Mouse (Mus musculus) spleen, postnatal 36 days (tissue): Measurements from ENCODE around the gene Sod1.

ENCODE experiments used
- DNase-seq, 2 experiments: peaks; one replicate each; pipeline ENCODE4 v3.0.0; 2022; ENCODE audit warnings: low spot score in 2 of 2, mixed read lengths in 1 of 2

The Sod1 gene

DNA sequence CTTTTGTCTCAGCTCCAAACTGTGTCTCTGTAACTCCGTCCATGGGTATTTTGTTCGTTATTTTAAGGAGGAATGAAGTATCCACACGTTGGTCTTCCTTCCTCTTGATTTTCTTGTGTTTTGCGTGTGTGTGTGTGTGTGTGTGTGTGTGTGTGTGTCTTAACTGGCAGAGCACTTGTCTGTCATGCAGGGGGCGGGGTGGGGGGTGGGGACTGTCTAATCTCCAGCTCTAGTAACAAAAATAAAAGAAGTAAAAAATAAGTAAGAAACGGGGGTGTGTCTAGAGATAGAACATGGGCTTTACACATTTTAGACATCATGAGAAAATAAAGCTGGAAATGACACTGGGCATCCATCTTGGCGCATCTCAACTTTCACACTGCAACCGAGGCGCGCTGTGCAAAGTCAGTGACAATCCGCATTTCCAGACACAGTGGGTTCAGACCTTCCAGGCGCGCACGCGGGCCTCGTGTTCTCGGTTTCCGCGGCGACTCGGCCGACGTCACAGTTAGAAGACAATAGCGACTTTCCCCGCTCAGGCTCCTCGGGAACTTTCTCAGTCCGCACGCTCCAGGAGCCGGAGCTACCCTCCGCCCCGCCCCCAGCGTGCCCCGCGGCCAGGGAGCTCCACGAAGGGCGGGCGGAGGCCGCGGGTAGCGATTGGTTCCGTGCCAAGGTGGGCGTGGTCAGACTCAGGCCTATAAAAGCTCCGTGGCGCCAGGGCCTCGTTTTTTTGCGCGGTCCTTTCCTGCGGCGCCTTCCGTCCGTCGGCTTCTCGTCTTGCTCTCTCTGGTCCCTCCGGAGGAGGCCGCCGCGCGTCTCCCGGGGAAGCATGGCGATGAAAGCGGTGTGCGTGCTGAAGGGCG, at the start of gene Sod1:
Gene Sod1, plus strand, starts transcription at position 729 of the 866 bp plus-strand sequence.
- DNase-seq, result peak; percentile 94

DNA sequence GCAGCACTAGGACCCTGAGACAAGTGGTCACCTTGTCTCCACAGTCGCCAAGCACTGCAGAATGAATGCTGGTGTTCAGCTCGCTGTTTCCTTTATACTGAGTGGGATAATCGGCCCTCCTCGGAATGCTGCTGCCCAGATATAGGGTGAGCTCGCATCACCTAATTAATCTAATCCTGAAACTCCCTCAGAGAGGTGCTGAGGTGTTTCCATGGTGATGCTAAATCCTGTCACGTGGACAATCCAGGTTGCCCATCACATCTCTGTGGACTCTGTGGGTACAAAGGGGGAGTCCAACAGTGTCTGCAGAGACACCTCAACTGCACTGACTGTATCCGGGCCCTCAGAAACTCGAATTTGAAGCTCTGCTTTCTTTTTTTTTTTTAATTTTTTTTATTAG, 49.1 kb upstream of the Sod1 start:
- DNase-seq, result no peak

DNA sequence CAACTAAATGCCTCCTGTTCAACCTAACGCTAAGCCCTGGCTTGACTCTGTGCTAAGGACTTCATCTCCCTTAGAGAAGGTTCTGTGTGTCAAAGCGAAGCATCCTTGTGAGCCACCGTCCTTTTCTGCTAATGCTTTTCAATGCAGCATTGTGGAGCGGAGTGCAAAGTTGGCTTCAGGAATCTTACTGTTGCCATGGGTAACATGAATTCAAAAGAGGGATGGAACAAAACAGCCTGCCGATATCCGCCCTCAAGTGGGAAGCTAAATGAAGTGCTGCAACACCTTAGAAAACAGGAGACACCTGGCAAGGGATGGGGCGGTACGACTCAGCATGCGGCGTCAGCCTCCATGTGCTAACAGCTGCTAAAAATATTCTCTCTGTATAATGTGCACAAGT, 44.1 kb upstream of the Sod1 start:
- DNase-seq, result no peak

DNA sequence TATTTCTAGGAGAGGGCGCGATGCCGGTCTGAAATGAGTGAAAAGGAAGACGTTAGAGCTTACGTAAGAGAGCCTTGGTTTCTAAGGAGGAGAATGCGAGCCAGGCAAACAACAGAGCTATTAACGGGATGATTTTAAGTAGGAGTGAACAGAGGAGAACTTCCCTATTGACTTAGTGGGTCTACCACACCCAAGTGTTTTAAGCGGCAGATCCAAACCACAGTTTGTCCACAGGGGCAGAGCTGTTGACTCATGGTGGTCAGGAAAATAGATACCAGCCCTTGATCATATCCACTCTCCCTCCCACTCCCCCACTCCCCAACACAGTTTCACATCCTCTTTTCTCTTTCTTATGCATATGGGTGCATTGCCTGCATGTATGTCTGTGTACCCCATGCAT, 43.1 kb upstream of the Sod1 start:
- DNase-seq, result peak; percentile 56 to 69

DNA sequence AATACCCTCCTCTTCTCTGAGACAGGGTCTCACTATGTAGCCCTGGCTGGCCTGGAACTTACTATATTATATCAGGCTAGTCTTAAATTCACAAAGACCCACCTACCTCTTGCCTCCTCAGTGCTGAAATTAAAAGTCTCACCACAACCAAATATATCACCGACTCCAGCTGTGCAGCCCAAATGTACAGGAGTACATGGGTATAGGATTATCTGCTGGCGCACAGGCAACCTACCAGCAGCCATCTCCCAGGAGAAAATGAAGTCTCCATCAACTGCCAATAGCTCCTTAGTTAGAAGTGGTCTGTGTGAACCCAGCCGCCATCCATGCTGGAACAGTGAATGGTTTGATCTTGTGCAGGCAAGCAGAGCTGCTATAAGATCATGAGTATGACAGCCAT, 42.1 kb upstream of the Sod1 start:
- DNase-seq, result no peak

DNA sequence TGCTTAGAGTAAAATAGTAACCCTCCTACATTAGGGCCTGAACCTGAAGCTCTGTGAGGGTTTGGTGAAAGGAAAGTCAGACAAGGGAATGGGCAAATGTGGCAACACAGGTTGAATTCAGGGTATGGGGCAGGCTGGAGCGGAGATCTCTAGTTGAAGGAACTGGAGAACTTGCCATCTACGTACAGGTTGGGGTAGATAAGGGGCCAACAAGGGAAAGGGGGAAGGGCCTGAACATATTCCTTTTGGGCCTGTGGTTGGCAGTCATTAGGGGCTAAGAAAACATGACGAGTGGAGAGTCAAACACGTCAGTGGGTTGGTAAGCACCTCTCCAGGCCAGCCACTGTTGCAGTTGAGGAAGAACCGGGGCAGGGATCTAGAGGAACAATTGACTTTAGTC, 40.7 kb upstream of the Sod1 start:
- no peak for DNase-seq

DNA sequence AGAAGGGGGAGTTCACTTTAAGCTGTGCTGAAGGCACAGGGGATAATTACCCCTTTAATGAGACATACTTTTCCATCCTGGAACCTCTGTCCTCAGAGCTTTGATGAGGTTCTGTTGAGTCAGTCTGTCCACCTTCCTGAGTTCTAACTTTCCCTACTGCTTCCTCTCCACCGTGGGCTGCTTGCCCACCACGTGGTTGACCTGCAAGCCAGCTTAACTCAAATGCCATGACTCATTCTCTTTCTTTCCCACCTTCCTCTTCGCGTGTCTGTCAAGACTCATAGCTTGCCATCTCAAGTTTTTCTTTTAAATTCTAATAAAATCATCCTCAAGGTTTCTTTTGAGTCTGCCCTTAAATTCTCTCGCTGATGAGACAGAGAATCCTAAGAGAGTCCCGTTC, 39.6 kb upstream of the Sod1 start:
- DNase-seq, result no peak

DNA sequence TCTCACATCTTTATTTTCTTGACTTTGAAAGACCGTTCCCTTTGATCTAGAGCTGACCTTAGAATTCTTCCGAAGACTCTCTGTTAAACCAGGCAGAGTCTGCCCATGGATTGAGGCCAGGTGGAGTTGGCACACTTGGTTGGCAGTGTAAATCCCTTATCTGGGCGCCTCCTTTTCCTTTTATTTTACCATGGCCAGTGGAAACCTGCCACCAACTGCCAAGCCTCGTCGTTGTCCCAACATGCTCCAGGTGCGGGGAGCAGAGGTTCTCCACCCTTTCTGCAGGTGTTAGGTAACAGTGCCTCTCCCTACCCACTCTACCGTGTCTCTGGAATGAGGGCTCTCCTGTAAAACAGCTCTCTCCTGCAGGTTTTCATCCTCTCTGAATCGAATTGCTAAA, 38.9 kb upstream of the Sod1 start:
- no peak for DNase-seq

DNA sequence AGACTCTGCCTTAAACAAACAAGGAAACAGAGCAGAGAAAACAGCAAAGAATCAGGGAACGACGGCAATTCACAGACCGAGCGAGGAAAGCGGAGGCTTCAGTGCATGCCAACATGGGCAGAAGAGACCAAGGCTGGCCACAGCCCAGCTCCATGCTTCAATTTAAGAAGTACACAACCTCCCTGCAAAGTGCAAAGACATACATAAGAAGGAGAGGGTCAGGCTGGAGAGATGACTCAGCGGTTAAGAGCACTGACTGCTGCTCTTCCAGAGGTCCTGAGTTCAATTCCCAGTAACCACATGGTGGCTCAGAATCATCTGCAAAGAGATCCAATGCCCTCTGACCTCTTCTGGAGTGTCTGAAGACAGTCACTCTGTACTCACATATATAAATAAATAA, 36.4 kb upstream of the Sod1 start:
- DNase-seq, result no peak

DNA sequence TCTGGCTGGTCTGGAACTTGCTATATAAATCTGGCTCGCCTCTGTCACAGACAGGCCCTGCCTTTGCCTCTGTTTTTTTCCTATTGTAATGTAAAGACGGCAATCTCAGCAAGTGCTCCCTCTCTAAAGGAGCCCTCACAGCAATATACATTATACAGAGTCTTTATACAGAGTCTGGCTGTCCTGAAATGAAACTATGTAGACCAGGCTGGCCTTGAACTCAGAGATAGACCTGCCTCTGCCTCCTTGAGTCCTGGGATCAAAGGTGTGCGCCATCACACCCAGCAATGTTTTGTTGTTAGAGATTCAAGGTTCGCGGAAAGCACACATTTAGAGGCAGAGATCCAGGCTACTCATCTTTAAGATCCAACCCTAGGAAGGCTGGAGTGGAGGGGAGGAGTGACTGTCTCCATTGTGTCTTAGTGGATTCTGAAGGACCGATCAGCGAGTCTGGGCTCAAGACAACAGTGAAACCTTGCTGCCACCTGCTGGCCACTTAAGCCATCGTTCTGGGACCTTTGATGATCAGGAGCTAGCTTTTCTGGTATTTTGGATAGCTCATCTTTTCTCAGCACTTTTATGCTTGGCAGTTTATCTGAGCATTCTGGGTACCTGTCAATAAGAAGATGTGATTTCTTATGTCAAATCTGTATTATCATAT, 34.5 kb upstream of the Sod1 start:
- peak; percentile 54 to 65 for DNase-seq

DNA sequence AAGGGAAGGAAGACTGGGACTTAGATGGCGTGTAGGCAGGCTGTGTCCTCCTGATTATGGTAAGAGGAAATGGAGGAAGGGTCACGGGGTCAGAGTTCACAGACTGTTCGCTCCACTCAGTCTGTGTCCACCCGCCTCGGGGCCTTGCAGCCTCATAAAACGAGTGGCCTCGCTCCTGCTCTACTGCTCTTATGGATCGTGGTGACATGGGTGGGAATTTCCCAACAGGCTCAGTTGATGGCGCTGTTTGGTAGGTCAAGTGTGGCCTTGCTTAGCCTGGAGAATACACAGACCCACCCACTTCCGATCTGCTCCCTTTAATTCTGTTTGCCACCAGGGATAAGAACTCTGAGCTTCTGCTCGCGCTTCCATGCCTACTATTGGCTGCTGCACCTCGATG, 33.1 kb upstream of the Sod1 start:
- DNase-seq, result peak in 1 of 2 experiments; percentile 15

DNA sequence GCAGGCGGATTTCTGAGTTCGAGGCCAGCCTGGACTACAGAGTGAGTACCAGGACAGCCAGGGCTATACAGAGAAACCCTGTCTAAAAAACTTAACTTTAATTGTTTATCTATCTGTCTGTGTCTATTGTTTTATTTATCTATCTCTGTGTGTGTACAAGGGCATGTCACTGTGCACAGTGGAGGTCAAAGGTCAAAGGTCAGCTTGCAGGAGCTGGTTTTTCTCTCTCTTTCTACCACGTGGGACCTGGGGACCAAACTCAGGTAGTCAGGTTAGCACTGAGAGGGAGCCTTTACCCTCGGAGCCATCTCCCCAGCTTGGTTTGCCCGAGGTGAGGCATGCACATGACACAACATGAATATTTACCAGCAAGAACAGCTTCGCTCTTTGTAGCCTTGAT, 29.3 kb upstream of the Sod1 start:
- DNase-seq, result no peak

DNA sequence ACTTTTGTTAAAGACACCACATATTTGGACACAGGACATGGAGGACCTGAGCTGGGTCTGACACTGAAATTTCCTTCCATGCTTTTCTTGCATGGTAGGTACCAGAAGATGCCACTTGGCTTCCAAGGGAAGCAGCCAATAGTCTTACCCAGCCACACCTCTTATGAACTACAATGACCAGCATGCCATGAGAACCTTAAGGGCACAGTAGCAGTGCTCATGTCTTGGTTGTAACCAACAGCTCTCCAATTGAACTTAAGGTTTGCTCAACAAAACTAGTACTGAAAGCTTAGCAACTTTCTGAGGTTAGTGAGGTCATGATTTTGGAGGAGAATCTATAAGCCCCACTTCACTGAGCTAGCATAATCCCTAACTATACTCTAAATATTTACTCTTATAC, 26.8 kb upstream of the Sod1 start:
- DNase-seq, result no peak

DNA sequence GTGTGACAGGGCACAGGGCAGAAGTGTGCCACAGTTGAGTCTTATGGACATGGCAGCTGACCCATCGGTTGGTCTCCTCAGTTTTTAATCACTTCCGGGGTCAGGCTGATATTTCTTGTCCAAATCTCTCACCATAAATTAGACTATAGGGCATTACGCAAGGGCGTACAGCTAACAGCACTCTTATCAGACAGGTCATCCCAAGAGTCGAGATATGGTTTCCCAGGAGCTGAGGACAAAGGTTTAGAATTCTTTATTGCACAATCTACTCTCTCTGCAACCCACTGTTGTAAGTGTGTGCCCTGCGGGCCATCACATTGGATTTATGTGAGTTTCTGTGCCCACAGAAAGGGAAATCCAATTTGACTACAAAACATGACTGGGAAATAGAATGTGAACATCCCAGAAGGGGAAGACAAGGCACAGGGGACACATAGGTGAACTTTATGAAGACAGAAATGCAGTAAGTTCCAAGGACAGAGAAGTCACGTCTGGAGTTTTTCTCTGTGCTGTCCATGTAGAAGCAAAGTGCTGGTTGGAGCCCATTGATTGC, 23.8 kb upstream of the Sod1 start:
- DNase-seq, result no peak

DNA sequence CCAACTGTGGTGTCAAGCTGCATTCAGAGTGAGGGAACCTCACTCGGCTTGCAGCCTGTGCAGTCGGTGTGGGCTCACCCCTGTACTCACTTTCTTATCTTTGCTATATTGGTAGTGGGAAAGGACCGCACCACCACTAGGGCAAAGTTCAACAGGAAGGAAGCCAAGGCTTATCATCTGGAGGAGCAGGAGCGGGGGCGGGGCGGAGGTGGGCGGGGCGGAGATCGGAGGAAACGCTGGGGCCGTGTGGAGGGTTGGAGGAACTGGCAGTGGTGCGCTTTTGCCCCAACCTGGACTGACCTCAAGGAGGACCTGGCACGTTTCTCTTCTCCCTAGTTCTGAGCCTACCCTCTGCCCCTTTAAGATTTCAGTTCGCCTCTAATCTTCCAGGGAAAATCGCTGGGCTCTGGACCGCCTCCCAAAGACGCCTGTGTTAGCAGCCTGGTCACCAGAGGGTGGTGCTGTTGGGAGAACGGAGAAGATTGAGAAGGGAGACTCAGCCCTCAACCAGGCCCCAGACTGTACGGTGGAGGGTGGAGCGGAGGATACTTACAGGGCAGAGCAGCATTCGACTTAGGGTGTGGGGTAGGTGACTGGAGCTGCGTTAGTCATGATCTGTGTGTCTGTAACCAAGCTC, 23.1 kb upstream of the Sod1 start:
- peak; percentile 70 to 77 for DNase-seq

DNA sequence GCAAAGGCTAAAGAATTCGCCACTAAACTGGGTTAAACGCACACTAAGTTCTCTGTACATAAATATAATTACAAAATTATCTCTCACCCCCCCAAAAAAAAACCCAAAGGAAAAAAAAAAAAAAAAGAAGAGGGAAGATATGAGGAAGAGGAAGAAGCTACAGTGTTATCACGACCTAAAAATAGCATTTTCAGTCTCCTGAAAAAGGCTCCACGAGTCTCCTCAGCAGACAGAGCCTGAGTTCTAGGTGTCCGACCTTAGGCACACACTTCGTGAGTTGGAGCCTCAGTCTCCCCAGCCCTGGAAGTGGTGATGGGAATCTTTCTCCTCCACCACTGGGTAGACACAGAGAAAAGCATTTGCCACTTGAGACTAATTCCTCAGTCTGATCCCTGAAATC, 21.9 kb upstream of the Sod1 start:
- no peak for DNase-seq

DNA sequence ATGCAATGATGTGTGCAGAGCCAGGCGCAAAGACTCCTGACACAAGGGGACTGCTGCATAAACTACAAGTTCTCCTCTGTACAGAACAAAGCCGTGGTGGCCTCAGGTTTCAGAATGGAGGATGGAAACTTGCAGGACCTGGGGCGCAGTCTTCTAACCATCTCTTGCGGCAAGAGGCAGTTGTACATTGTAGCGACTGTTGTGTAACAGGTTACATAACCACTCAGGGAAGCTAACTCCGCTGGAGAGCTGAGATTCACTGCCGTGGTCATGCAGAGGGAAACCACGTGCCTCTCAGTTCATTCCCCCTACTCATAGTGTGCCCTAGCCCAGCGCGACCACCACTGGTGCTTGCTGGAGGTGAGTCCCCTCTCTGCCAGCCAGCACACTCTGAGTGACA, 21.4 kb upstream of the Sod1 start:
- no peak for DNase-seq

DNA sequence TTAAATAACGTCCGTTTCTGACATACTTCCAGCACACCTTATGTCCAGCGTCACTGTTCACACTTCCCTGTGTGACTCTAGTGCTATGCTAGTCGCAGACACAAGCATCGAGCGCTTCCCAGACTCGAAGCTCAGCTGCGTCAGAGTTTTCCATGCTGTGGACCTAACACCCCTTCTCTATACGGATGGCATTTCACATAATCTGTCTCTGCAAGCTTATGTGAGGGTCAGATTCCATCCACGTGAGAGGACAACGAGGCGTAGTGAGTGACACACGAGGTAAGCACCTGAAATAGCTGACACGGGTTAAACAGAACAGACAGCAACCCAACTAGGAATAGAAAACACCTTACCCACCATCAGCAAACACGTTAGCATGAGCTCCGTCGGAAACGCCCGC, 18.4 kb upstream of the Sod1 start:
- no peak for DNase-seq

DNA sequence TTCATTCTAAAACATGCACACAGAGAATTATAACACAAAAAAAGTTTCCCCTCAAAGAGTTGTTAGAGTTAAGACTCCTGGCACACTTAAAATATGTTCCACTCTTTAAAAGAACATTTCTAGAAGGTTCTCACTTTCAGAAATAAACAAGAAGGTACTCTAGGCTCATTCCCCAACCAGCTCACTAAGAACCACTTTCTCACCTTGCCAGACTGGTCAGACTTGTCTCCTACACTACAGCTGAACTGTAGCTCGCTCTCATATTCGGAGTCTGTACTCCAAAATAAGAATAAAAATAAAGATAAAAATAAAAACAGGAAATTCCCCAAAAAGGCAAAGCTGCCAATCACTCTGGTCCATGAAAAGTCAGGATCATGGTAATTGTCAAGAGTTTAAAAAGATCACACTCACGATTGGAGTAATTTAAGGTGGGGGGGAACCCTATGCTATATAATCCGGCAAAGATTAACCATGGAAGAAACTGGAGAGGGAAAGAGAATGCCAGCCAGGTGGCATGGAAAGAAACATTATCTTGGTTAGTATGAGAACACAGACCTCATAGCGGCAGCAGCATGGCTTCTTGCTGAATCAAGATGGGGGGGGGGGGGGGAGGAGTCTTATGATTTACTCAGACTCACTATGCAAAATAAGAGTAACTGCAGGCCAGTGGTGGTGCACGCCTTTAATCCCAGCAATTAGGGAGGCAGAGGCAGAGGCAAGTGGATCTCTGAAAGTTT, 17.2 kb upstream of the Sod1 start:
- no peak for DNase-seq

DNA sequence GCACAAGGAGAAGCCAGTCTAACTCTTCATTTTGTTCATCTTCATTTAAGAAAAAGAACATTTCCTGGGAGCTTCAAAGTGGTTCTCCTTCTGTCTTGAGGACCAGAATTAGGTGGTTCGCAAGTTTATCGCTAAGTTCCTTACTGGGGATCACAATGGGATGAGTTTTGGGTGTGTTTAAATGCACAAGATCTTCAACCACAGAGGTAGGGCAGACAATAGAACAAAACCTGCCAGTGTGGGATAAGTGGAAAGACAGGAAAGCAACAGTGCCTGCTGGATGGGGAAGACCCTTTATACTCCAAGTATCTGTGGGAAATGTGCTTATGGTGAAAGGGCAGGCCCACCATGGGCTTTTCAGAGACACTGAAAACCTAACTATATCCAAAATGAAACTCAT, 15.7 kb upstream of the Sod1 start:
- DNase-seq, result no peak

DNA sequence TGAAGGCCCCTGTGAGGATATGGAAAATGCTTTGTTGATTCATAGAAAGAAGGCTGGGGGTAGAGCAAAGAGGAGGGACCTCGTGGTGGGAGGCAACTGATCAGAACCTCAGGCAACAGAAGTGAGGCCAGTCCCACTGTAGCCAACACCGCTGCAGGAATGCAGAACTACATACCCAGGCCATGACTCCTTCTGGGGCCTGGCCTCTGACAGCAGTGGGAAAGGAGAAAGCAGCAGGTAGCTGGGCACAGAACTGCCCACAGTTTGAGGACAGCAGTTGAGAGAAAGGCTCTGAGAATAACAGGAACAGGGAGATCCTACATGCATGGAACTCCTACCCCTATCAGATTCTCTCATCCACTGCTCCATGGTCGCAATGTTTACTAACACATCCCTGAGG, 11.6 kb upstream of the Sod1 start:
- no peak for DNase-seq

DNA sequence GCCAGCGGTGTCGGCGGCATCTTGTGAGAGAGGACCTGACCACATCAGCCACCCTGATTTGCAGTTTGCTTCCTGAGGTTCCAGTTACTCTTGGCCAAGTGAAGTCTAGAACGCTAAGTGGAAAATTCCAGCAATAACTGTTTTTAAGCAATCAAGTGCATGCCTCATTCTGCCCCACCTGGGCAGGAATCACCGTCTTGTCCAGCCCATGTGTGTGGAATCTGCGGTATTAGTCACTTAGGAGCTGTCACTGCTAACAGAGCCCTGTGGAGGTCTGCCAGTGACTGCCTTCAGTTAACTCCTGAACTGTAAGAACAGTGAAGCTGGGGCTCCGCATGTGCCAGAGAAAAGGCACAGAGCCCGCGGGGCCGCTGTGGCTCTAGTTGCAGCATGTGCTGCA, 9.8 kb upstream of the Sod1 start:
- no peak for DNase-seq
